11 mouse cellular contexts compared by ENCODE assay signal in the genomic region with DNA sequence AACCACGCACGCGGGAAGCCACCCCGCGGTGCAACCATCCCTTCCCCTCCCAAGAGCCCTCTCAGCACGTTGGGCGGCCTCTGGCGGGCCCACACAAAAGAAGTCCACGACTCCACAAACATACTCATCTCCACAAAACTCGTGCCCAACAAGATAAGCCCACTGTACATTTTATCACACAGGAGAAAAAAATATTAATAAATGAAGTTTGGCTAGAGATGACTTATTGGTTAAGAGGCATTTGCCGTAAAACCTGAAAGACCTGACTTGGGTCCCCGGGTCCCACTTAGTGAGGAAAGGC. TPM values are rescaled to one million over a fixed set of nuclear protein-coding genes. Genes with fewer than 3 reads are reported as not detected.
A peak's percentile ranks its signal among the peaks of the same experiment; 100 is the strongest.
DNase-seq lines count a peak whose midpoint lies in the region; ATAC-seq and TF ChIP-seq lines count a peak whose summit lies in the region.
"Had no signal": no experiment of that assay in that cellular context is flagged by ENCODE, and none has a peak within 500 bp of the region (broad histone marks: within the 10 kb centered on the region; RNA-seq: fewer than 3 reads in every experiment).

No protein-coding gene starts in this region.

- peak overlapping the region; percentile 66 for H3K4me3 ChIP-seq in heart, embryonic 13.5 days
- peak overlapping the region; percentile 72 for H3K4me3 ChIP-seq in hindbrain, embryonic 12.5 days
- peak overlapping the region; percentile 50; the same call in 1 of the 2 replicates for H3K4me3 ChIP-seq in liver, postnatal 0 days (ENCODE audit: low read depth, low read length)

- TF ChIP-seq EP300 in liver, postnatal 0 days (IDR thresholded peaks at IDR 0.05; ENCODE audit: low read depth) = no peak

- ATAC-seq in heart, embryonic 13.5 days (ENCODE audit: extremely low read depth, insufficient number of reproducible peaks, low FRiP score, low TSS enrichment) = no peak
- ATAC-seq in hindbrain, embryonic 12.5 days (ENCODE audit: low FRiP score) = no peak
- no peak for ATAC-seq in liver, postnatal 0 days
- ATAC-seq in granulocyte monocyte progenitor cell, adult 5-6 weeks (replicated peaks; ENCODE audit: poor library complexity, severe bottlenecking) = no peak

- WGBS in heart, embryonic 13.5 days = 3% methylated on average over 12 of the region's 12 CpGs
- under 1% methylated on average over 12 of the region's 12 CpGs for WGBS in hindbrain, embryonic 12.5 days
- 2% methylated on average over 12 of the region's 12 CpGs for WGBS in liver, postnatal 0 days (ENCODE audit: insufficient replicate concordance)

- intact Hi-C loops in heart, postnatal 10 days (cut with DNase I) = no loop called here

- peaks cover 38% of the 10 kb centered on the region for H3K4me1 ChIP-seq in heart, embryonic 13.5 days
- peaks cover 34% of the 10 kb centered on the region for H3K4me1 ChIP-seq in hindbrain, embryonic 12.5 days
- 0 out of 2 replicates have a peak, but pooled peaks cover 2% of the 10 kb centered on the region for H3K4me1 ChIP-seq in liver, postnatal 0 days (ENCODE audit: insufficient read depth)

- no peak for TF ChIP-seq CTCF in liver, postnatal 0 days (IDR thresholded peaks at IDR 0.05; ENCODE audit: low read depth)

- no peaks in the 10 kb centered on the region for H3K36me3 ChIP-seq in heart, embryonic 13.5 days
- H3K36me3 ChIP-seq in hindbrain, embryonic 12.5 days = no peaks in the 10 kb centered on the region
- no peaks in the 10 kb centered on the region for H3K36me3 ChIP-seq in liver, postnatal 0 days (replicated peaks; ENCODE audit: insufficient read depth, low read length)

- no peak overlapping the region for H3K27ac ChIP-seq in heart, embryonic 13.5 days (replicated peaks)
- H3K27ac ChIP-seq in hindbrain, embryonic 12.5 days = no peak overlapping the region
- no peak overlapping the region for H3K27ac ChIP-seq in liver, postnatal 0 days (ENCODE audit: low read depth)

- no peak for DNase-seq in heart, postnatal 10 days
- DNase-seq in R1 (ENCODE audit: low read depth, low spot score) = peak; percentile 61
- no peak for DNase-seq in liver, postnatal 0 days
- DNase-seq in natural killer cell, adult 2 months (ENCODE audit: low spot score in 2 of 2) = no peak
- DNase-seq in spleen, postnatal 36 days (ENCODE audit: low spot score in 2 of 2) = no peak

- peak overlapping the region; percentile 80 for H3K9ac ChIP-seq in heart, embryonic 13.5 days
- peak overlapping the region; percentile 39 for H3K9ac ChIP-seq in hindbrain, embryonic 12.5 days
- H3K9ac ChIP-seq in liver, postnatal 0 days (replicated peaks) = no peak overlapping the region

- H3K27me3 ChIP-seq in heart, embryonic 13.5 days (replicated peaks) = peaks cover 90% of the 10 kb centered on the region
- peaks cover 8% of the 10 kb centered on the region; the same call in 1 of the 2 replicates for H3K27me3 ChIP-seq in hindbrain, embryonic 12.5 days
- peaks cover 53% of the 10 kb centered on the region for H3K27me3 ChIP-seq in liver, postnatal 0 days (ENCODE audit: insufficient read depth, low read length)

- H3K4me2 ChIP-seq in heart, embryonic 13.5 days = peak overlapping the region; percentile 92
- peak overlapping the region; percentile 76 for H3K4me2 ChIP-seq in hindbrain, embryonic 12.5 days (replicated peaks)
- peak overlapping the region; percentile 81 for H3K4me2 ChIP-seq in liver, postnatal 0 days (ENCODE audit: low read depth, low read length)

- H3K9me3 ChIP-seq in heart, embryonic 13.5 days = no peaks in the 10 kb centered on the region
- no peaks in the 10 kb centered on the region for H3K9me3 ChIP-seq in hindbrain, embryonic 12.5 days (replicated peaks)
- no peaks in the 10 kb centered on the region for H3K9me3 ChIP-seq in liver, postnatal 0 days (ENCODE audit: low read length)

RNA-seq across cellular contexts. Expression of gene Trim71, which starts 2.5 kb away (rescaled TPM):
- 0.17 and 0.20 TPM in 2 replicates for polyA plus RNA-seq in heart, embryonic 13.5 days (2015; fragmentation: Nextera tagmentation; extraction: Ambion mirVana)
- total RNA-seq in heart, postnatal 10 days (2021) = not detected
- 1.2 and 1.3 TPM in 2 replicates for polyA plus RNA-seq in hindbrain, embryonic 12.5 days (2016; fragmentation: Nextera tagmentation; extraction: Ambion mirVana)
- 0.05 and 0.06 TPM in 2 replicates for polyA plus RNA-seq in liver, postnatal 0 days (2015; fragmentation: Nextera tagmentation; extraction: Ambion mirVana)
- not detected in 2 replicates for total RNA-seq in granulocyte monocyte progenitor cell, adult 5-6 weeks (2014; fragmentation: Nextera tagmentation)
- not detected in 2 replicates for total RNA-seq in granulocyte monocyte progenitor cell, adult 5-6 weeks (2017)

RNA-seq across cellular contexts. Expression of gene C130032M10Rik, which starts 46.1 kb away (rescaled TPM):
- polyA plus RNA-seq in heart, embryonic 13.5 days (2015; fragmentation: Nextera tagmentation; extraction: Ambion mirVana) = 0.89 and 1.0 TPM in 2 replicates
- not detected for total RNA-seq in heart, postnatal 10 days (2021)
- polyA plus RNA-seq in hindbrain, embryonic 12.5 days (2016; fragmentation: Nextera tagmentation; extraction: Ambion mirVana) = 0.31 and 0.46 TPM in 2 replicates
- polyA plus RNA-seq in liver, postnatal 0 days (2015; fragmentation: Nextera tagmentation; extraction: Ambion mirVana) = not detected in 2 replicates
- total RNA-seq in granulocyte monocyte progenitor cell, adult 5-6 weeks (2014; fragmentation: Nextera tagmentation) = not detected in 2 replicates
- not detected in 2 replicates for total RNA-seq in granulocyte monocyte progenitor cell, adult 5-6 weeks (2017)
- total RNA-seq: adrenal gland, postnatal 10 days; layer of hippocampus, postnatal 14 days had no signal
- polyA plus RNA-seq: testis, adult 2 months had no signal

RNA-seq across cellular contexts. Expression of gene Ccr4, which starts 56.9 kb away (rescaled TPM):
- not detected in 2 replicates for polyA plus RNA-seq in heart, embryonic 13.5 days (2015; fragmentation: Nextera tagmentation; extraction: Ambion mirVana)
- under 1 TPM in 1 of 2 experiments, not detected in 1; 0.10 TPM for total RNA-seq in heart, postnatal 10 days (2021)
- not detected in 2 replicates for polyA plus RNA-seq in hindbrain, embryonic 12.5 days (2016; fragmentation: Nextera tagmentation; extraction: Ambion mirVana)
- polyA plus RNA-seq in liver, postnatal 0 days (2015; fragmentation: Nextera tagmentation; extraction: Ambion mirVana) = not detected in 2 replicates
- total RNA-seq in granulocyte monocyte progenitor cell, adult 5-6 weeks (2014; fragmentation: Nextera tagmentation) = not detected in 2 replicates
- not detected in 2 replicates for total RNA-seq in granulocyte monocyte progenitor cell, adult 5-6 weeks (2017)
- total RNA-seq: layer of hippocampus, postnatal 14 days had no signal
